In the genomic region with DNA sequence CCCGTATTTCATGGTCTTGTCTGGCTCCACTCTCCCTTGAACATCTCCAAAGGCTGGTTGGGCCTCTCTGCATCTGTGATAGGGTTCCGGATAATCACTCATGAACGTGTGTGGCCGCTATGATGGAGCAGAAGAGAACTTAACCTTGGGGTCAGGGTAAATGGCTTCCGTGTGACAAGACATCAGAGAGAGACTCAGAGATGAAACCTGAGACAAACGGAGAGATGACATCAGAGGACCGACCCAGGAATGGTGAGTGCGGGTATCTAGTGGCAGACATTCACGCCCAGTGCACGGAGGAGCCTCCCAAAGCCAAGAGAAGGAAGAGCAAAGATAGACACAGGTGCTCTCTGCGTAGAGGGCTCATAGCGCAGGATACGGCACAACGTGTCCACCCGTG, we compare ENCODE assay signal across 27 mouse cellular contexts.
"Had no signal": no experiment of that assay in that cellular context is flagged by ENCODE, and none has a peak within 500 bp of the region (broad histone marks: within the 10 kb centered on the region; RNA-seq: fewer than 3 reads in every experiment).

No protein-coding gene starts in this region.

- ATAC-seq: hindbrain, postnatal 0 days; intestine, embryonic 16.5 days; liver, embryonic 12.5 days had no signal

- H3K9me3 ChIP-seq: heart, embryonic 13.5 days; heart, embryonic 15.5 days; hindbrain, embryonic 13.5 days; hindbrain, embryonic 15.5 days; kidney, embryonic 15.5 days; limb, embryonic 13.5 days; limb, embryonic 15.5 days; liver, embryonic 12.5 days had no signal

- H3K36me3 ChIP-seq: heart, embryonic 13.5 days; heart, embryonic 15.5 days; hindbrain, embryonic 13.5 days; hindbrain, embryonic 15.5 days; kidney, embryonic 15.5 days; limb, embryonic 13.5 days; limb, embryonic 15.5 days; liver, embryonic 12.5 days had no signal

- H3K4me3 ChIP-seq: heart, adult 2 months; heart, embryonic 13.5 days; heart, embryonic 15.5 days; hindbrain, embryonic 13.5 days; hindbrain, embryonic 15.5 days; kidney, embryonic 15.5 days; limb, embryonic 13.5 days; limb, embryonic 15.5 days; liver, embryonic 12.5 days had no signal

- H3K27ac ChIP-seq: heart, adult 2 months; heart, embryonic 13.5 days; heart, embryonic 15.5 days; hindbrain, embryonic 13.5 days; hindbrain, embryonic 15.5 days; hindbrain, postnatal 0 days; kidney, embryonic 15.5 days; kidney, postnatal 0 days; limb, embryonic 13.5 days; limb, embryonic 15.5 days; liver, embryonic 12.5 days; liver, embryonic 14.5 days had no signal

- H3K4me1 ChIP-seq: heart, embryonic 13.5 days; heart, embryonic 15.5 days; kidney, embryonic 15.5 days; limb, embryonic 15.5 days; liver, embryonic 12.5 days had no signal

- DNase-seq: gastrocnemius, postnatal 14 days; gastrocnemius, postnatal 36 days; heart, adult 11 months; heart, adult 2 months; heart, postnatal 14 days; heart, postnatal 36 days; kidney, adult 11 months; kidney, adult 2 months; kidney, adult 9 months; kidney, postnatal 14 days; kidney, postnatal 36 days; layer of hippocampus, adult 9-11 months; layer of hippocampus, postnatal 36 days; left cerebral cortex, postnatal 4 days had no signal

- H3K9ac ChIP-seq: heart, embryonic 13.5 days; heart, embryonic 15.5 days; hindbrain, embryonic 13.5 days; hindbrain, embryonic 15.5 days; kidney, embryonic 15.5 days; limb, embryonic 13.5 days; limb, embryonic 15.5 days; liver, embryonic 12.5 days; liver, embryonic 14.5 days had no signal

- H3K4me2 ChIP-seq: heart, embryonic 11.5 days; heart, embryonic 13.5 days; heart, embryonic 15.5 days; hindbrain, embryonic 13.5 days; hindbrain, embryonic 15.5 days; kidney, embryonic 15.5 days; limb, embryonic 13.5 days; limb, embryonic 15.5 days; liver, embryonic 12.5 days had no signal
